Mouse (Mus musculus) stomach, postnatal 0 days (tissue): ENCODE measurements at regions not wholly inside any gene's neighbourhood (a gene's known extent, or its start where the extent isn't known, plus 50 kb on each side); places are given as distances from the start of the nearest gene placed in this dataset.

Experiments
- ATAC-seq: fragments of 200-750 bp; cut with Nextera tagmentation; 2 replicates; pipeline ENCODE4 v1.8.0; 2017; ENCODE audit not compliant: low FRiP score, low TSS enrichment
- DNase-seq: peaks from one replicate; pipeline ENCODE4 v3.0.0-alpha.2; 2016; ENCODE audit warnings: low spot score
- H3K27ac ChIP-seq: fragments of 300-500 bp; sonication (generic); replicated peaks from 2 replicates; pipeline ENCODE4 v1.5.1; 2014; ENCODE audit warnings: mild to moderate bottlenecking, control low read depth
- H3K27me3 ChIP-seq: fragments of 300-500 bp; sonication (generic); 2 replicates; pipeline ENCODE4 v1.6.1; 2014; ENCODE audit warnings: low read length; ENCODE audit not compliant: control insufficient read depth, insufficient read depth
- H3K36me3 ChIP-seq: fragments of 300-500 bp; sonication (generic); 2 replicates; pipeline ENCODE4 v1.6.1; 2014; ENCODE audit warnings: low read length, mixed read lengths; ENCODE audit not compliant: control insufficient read depth, insufficient read depth
- H3K4me1 ChIP-seq: fragments of 300-500 bp; sonication (generic); replicated peaks from 2 replicates; pipeline ENCODE4 v1.6.1; 2014; ENCODE audit warnings: antibody characterized with exemption; ENCODE audit not compliant: control insufficient read depth, insufficient read depth
- H3K4me2 ChIP-seq: fragments of 300-500 bp; sonication (generic); replicated peaks from 2 replicates; pipeline ENCODE4 v1.6.1; 2014; ENCODE audit warnings: low read depth, mild to moderate bottlenecking, control low read depth, moderate library complexity
- H3K4me3 ChIP-seq: fragments of 300-500 bp; sonication (generic); 2 replicates; pipeline ENCODE4 v1.5.1; 2014; ENCODE audit warnings: low read depth, low read length, control low read depth
- H3K9ac ChIP-seq: fragments of 300-500 bp; sonication (generic); 2 replicates; pipeline ENCODE4 v1.6.1; 2014; ENCODE audit warnings: mild to moderate bottlenecking, low read length, control low read depth, mixed read lengths
- H3K9me3 ChIP-seq: fragments of 300-500 bp; sonication (generic); 2 replicates; pipeline ENCODE4 v1.6.1; 2016; ENCODE audit warnings: low read length; ENCODE audit not compliant: control insufficient read depth
- CTCF ChIP-seq: IDR thresholded peaks from 2 replicates; pipeline ENCODE4 v1.5.1; 2016; ENCODE audit warnings: antibody characterized with exemption, low read depth, mild to moderate bottlenecking, moderate library complexity
- EP300 ChIP-seq: optimal IDR thresholded peaks from 2 replicates; pipeline ENCODE3; 2016; ENCODE audit warnings: antibody characterized with exemption
- WGBS: fragments of 180-500 bp; shearing (Covaris S2); extraction: QIAGEN DNeasy Blood & Tissue Kit; methylation state at CpG from one replicate; pipeline ENCODE4 v1.1.7; 2014; 5-methylcytosine and 5-hydroxymethylcytosine counted together

- Histone ChIP-seq H3K36me3 (no peaks in the 10 kb centered on the region), H3K9me3 (no peaks in the 10 kb centered on the region), H3K4me1 (no peaks in the 10 kb centered on the region), H3K27ac (no peak overlapping the region), H3K9ac (no peak overlapping the region), H3K27me3 (no peaks in the 10 kb centered on the region), H3K4me3 (no peak overlapping the region), H3K4me2 (no peak overlapping the region)
- ATAC-seq = no peak
- no peak for DNase-seq
- 67% methylated on average over 3 of the region's 3 CpGs for WGBS
- no peak for TF ChIP-seq EP300
- TF ChIP-seq CTCF = no peak
These were observed 585.9 kb upstream of the B3galt2 start for GRCm38 (mm10) chr1:143054451-143055024.

GRCm38 (mm10) chr1:143060698-143061576 lies 579.5 kb upstream of the B3galt2 start:
- Histone ChIP-seq H3K4me1 (no peaks in the 10 kb centered on the region), H3K36me3 (no peaks in the 10 kb centered on the region), H3K27ac (no peak overlapping the region), H3K27me3 (no peaks in the 10 kb centered on the region), H3K9me3 (no peaks in the 10 kb centered on the region), H3K9ac (no peak overlapping the region), H3K4me3 (no peak overlapping the region), H3K4me2 (no peak overlapping the region)
- DNase-seq (no peak), ATAC-seq (no peak)
- TF ChIP-seq CTCF (no peak), EP300 (no peak)
- WGBS = 72% methylated on average over 4 of the region's 4 CpGs

DNA sequence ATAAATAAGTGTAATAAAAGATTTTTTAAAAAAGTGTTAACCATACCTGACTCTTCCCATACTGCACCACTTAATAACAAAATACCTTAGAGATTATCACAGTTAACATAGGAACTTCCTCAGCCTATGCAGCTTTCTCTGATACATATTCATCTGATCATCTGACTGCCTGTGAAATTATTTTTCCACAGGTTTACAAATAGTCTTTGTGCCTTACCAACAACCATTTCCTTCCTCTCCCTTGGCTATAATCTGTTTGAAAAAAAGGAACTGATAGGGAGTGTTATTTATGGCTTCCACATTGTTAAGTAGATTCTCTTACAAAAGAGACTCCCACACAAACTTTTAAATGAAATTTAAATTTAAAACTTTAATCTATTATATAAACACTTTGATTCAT lies 575.0 kb upstream of the B3galt2 start:
- H3K4me3 ChIP-seq = no peak overlapping the region
- no peak overlapping the region for H3K27ac ChIP-seq
- ATAC-seq = no peak
- H3K9me3 ChIP-seq = no peaks in the 10 kb centered on the region
- H3K27me3 ChIP-seq = no peaks in the 10 kb centered on the region
- DNase-seq = no peak
- H3K4me2 ChIP-seq = no peak overlapping the region
- H3K36me3 ChIP-seq = no peaks in the 10 kb centered on the region
- H3K9ac ChIP-seq = no peak overlapping the region
- no peak for TF ChIP-seq CTCF
- no peak for TF ChIP-seq EP300
- H3K4me1 ChIP-seq = no peaks in the 10 kb centered on the region

DNA sequence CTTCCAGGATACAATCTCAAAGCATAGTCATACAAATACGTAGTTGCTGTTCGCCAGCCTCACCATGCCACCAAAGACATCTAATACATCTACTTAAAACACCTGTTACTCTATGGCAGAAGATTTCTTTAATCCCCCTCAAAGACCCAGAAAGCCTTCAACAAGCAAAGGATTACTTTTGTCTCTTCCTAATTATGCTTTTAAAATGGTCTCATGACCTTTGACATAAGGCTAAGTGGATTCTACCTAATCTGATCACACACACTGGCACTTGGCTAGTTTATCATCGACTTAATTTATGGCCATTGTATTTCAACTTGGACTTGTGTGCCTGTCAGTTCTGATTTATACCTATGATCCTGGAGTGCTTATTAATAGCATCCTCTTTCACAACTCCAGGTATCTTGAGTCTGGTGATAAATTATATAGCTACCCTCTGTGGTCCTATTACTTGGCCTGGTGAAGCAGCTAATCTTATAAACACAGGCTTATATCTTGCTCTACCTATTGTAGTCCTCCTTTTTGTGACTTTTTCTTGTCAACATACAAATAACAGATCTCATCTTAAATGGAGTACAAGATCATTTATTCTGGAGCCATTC lies 568.6 kb upstream of the B3galt2 start:
- WGBS = 65% methylated on average over 3 of the region's 3 CpGs
- TF ChIP-seq EP300 (no peak), CTCF (no peak)

DNA sequence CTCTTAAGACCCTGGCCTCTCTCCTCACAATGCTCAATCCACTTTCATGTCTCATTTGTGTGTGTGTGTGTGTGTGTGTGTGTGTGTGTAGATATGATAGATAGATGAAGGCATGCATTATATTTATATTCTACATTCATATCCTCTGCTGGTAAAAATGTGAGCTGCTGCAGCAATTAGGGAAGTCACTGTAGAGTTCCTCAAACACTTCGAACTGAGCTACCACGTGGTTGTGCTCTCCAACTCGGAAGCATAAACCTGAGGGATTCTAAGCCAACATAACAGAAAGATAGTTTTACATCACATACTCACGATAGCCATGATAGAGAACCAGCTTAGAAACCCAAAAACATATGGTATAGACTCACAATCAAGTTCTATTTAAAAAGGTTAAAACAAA lies 565.5 kb upstream of the B3galt2 start:
- H3K9me3 ChIP-seq = no peaks in the 10 kb centered on the region
- no peak overlapping the region for H3K4me2 ChIP-seq
- ATAC-seq (no peak), DNase-seq (no peak)
- WGBS = 67% methylated on average over 4 of the region's 4 CpGs
- H3K4me3 ChIP-seq = no peak overlapping the region
- no peak for TF ChIP-seq EP300
- no peak for TF ChIP-seq CTCF
- H3K27ac ChIP-seq = no peak overlapping the region
- no peak overlapping the region for H3K9ac ChIP-seq
- no peaks in the 10 kb centered on the region for H3K27me3 ChIP-seq
- H3K36me3 ChIP-seq = no peaks in the 10 kb centered on the region
- H3K4me1 ChIP-seq = no peaks in the 10 kb centered on the region

More for the DNA sequence above, 568.6 kb upstream of the B3galt2 start:
- DNase-seq = no peak
- H3K4me2 ChIP-seq = no peak overlapping the region
- no peaks in the 10 kb centered on the region for H3K36me3 ChIP-seq
- H3K27ac ChIP-seq = no peak overlapping the region
- no peak overlapping the region for H3K4me3 ChIP-seq
- no peaks in the 10 kb centered on the region for H3K4me1 ChIP-seq
- no peak overlapping the region for H3K9ac ChIP-seq
- no peaks in the 10 kb centered on the region for H3K27me3 ChIP-seq
- ATAC-seq = no peak
- H3K9me3 ChIP-seq = no peaks in the 10 kb centered on the region

DNA sequence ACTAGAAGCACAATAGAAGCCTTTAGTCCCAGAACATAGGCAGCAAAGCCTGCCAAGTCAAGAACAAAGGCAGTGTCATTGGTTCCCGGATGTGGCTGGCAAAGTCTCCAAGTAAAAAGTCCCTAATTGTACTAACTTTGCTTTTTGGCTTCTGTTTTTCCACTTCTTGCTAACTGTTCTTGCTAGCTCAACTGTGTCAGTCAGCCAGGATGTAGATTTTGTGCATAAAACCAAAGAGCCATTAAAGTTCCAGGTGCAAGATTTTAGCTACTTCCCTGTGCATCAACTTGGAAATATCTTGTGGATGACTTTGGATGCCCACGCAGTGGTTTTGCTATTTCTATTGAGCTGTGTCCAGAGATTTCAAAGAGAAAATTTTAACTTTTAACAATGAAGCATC lies 560.0 kb upstream of the B3galt2 start:
- no peaks in the 10 kb centered on the region for H3K9me3 ChIP-seq
- TF ChIP-seq CTCF = no peak
- TF ChIP-seq EP300 = no peak
- DNase-seq (no peak), ATAC-seq (no peak)
- 87% methylated on average over 2 of the region's 2 CpGs for WGBS
- H3K4me1 ChIP-seq = no peaks in the 10 kb centered on the region
- no peaks in the 10 kb centered on the region for H3K36me3 ChIP-seq
- no peaks in the 10 kb centered on the region for H3K27me3 ChIP-seq
- no peak overlapping the region for H3K4me2 ChIP-seq
- no peak overlapping the region for H3K9ac ChIP-seq
- no peak overlapping the region for H3K4me3 ChIP-seq
- H3K27ac ChIP-seq = no peak overlapping the region
